Mouse (Mus musculus) lung, embryonic 15.5 days (tissue): ENCODE measurements around the gene Acod1. TPM values are rescaled to one million over a fixed set of nuclear protein-coding genes. Genes with fewer than 3 reads are reported as not detected.

Experiments used
- ATAC-seq: fragments of 200-750 bp; cut with Nextera tagmentation; 2 replicates; pipeline ENCODE4 v1.8.0; 2017; ENCODE audit warnings: moderate number of reproducible peaks, borderline replicate concordance; ENCODE audit not compliant: low FRiP score, low TSS enrichment; ENCODE audit errors: extremely low read depth
- H3K27ac ChIP-seq: fragments of 300-500 bp; sonication (generic); 2 replicates; pipeline ENCODE4 v1.5.1; 2015; ENCODE audit warnings: moderate library complexity, mild to moderate bottlenecking, inconsistent platforms
- H3K27me3 ChIP-seq: fragments of 300-500 bp; sonication (generic); 2 replicates; pipeline ENCODE4 v1.6.1; 2015; ENCODE audit warnings: inconsistent platforms
- H3K36me3 ChIP-seq: fragments of 300-500 bp; sonication (generic); 2 replicates; pipeline ENCODE4 v1.6.1; 2015; ENCODE audit warnings: inconsistent platforms
- H3K4me1 ChIP-seq: fragments of 300-500 bp; sonication (generic); 2 replicates; pipeline ENCODE4 v1.6.1; 2015; ENCODE audit warnings: inconsistent platforms
- H3K4me2 ChIP-seq: fragments of 300-500 bp; sonication (generic); 2 replicates; pipeline ENCODE4 v1.6.1; 2015; ENCODE audit warnings: inconsistent platforms, mild to moderate bottlenecking, moderate library complexity
- H3K4me3 ChIP-seq: fragments of 300-500 bp; sonication (generic); 2 replicates; pipeline ENCODE4 v1.5.1; 2015; ENCODE audit warnings: mild to moderate bottlenecking, inconsistent platforms
- H3K9ac ChIP-seq: fragments of 300-500 bp; sonication (generic); 2 replicates; pipeline ENCODE4 v1.6.1; 2015; ENCODE audit warnings: inconsistent platforms
- H3K9me3 ChIP-seq: fragments of 300-500 bp; sonication (generic); 2 replicates; pipeline ENCODE4 v1.6.1; 2016; ENCODE audit warnings: inconsistent platforms
- WGBS: fragments of 180-500 bp; shearing (Covaris S2); methylation state at CpG from one replicate; pipeline ENCODE4 v1.1.7; 2015; 5-methylcytosine and 5-hydroxymethylcytosine counted together
- polyA plus RNA-seq: library from polyadenylated mRNA; unstranded; fragments of >200 nt; fragmentation: Nextera tagmentation; extraction: Ambion mirVana; gene quantifications from 2 replicates; pipeline ENCODE4 v1.2.1, GENCODE M21; 2015

Gene Acod1
- polyA plus RNA-seq, 1 experiment from 2014 or later, result not detected

DNA sequence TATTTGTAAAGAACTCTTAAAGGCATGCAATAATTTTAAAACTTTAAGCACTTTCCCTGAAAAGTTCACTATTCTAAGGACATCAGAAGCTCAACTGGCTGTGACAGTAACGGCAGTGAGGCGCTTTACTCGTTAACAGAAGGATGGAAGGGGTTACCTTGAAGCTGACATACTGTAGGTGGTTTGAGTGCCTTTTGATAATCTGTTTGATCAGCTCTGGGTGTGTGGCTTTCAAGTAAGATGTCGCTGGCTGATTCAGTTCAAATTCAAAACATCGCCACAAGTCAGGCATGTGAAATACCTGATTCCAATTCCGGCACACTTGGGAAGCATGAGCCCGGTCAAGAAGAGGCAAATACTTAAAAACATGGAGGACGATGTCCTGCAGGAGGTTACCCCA lies 48.3 kb downstream of the Acod1 start:
- H3K27ac ChIP-seq, result no peak overlapping the region
- 88% methylated on average over 8 of the region's 8 CpGs for WGBS
- H3K9ac ChIP-seq, result no peak overlapping the region
- H3K9me3 ChIP-seq, result no peaks in the 10 kb centered on the region
- H3K36me3 ChIP-seq, result peaks cover 16% of the 10 kb centered on the region; the same call in 1 of the 2 replicates
- H3K4me2 ChIP-seq, result no peak overlapping the region
- H3K4me1 ChIP-seq, result peaks cover 18% of the 10 kb centered on the region
- H3K4me3 ChIP-seq, result no peak overlapping the region
- H3K27me3 ChIP-seq, result no peaks in the 10 kb centered on the region
- no peak for ATAC-seq

DNA sequence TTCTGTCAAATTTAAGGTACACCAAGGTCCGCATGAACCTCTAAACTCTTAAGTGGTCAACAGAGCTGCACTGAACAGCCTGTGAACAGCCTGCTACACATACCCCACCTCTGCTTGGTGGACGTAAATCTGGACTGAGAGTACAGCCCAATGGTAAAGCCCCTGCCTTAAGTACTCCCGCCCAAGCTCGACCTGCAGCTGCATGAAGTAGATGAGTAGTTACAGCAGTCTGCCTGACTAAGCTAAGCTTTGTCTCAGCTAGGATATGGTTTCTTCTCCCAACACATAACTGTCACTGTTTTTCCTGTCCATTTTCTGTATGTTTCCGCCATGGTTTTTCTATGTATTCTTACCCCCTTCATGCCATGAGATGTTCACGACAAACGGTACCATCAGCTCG lies 49.0 kb downstream of the Acod1 start:
- peaks cover 14% of the 10 kb centered on the region; the same call in 1 of the 2 replicates for H3K36me3 ChIP-seq
- WGBS, result 90% methylated on average over 8 of the region's 8 CpGs
- no peak for ATAC-seq
- H3K4me3 ChIP-seq, result no peak overlapping the region
- no peak overlapping the region for H3K27ac ChIP-seq
- H3K9me3 ChIP-seq, result no peaks in the 10 kb centered on the region
- no peaks in the 10 kb centered on the region for H3K27me3 ChIP-seq
- H3K4me1 ChIP-seq, result peaks cover 23% of the 10 kb centered on the region
- H3K9ac ChIP-seq, result no peak overlapping the region
- no peak overlapping the region for H3K4me2 ChIP-seq

- peaks cover 23% of the 10 kb centered on the region for H3K4me1 ChIP-seq
- no peak overlapping the region for H3K4me2 ChIP-seq
- peaks cover 10% of the 10 kb centered on the region; the same call in 1 of the 2 replicates for H3K36me3 ChIP-seq
- H3K9ac ChIP-seq, result no peak overlapping the region
- H3K27me3 ChIP-seq, result no peaks in the 10 kb centered on the region
- H3K9me3 ChIP-seq, result no peaks in the 10 kb centered on the region
- no peak for ATAC-seq
- H3K4me3 ChIP-seq, result no peak overlapping the region
- WGBS, result 49% methylated on average over 6 of the region's 6 CpGs
- no peak overlapping the region for H3K27ac ChIP-seq
Observed at GRCm38 (mm10) chr14:103096621-103097020, 49.8 kb downstream of the Acod1 start.

DNA sequence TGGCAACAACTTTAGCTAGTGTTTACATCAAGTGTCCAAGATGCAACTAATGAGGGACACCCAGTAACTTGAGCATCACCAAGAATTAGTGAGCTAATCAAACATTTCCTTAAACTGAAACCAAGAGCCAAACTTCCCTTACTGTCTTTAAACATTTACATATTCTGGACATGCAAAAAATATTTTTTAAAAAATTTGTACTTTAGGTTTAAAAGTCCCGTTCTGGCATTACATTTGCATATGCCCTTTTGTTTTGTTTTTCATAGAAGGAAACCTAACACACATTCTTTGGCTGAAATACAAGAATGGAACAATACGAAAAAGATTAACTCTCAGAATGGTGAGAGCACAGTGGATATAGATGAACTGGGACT lies 51.4 kb downstream of the Acod1 start:
- H3K9me3 ChIP-seq, result no peaks in the 10 kb centered on the region
- under 1% methylated on average over 2 of the region's 2 CpGs for WGBS
- no peaks in the 10 kb centered on the region for H3K27me3 ChIP-seq
- peaks cover 26% of the 10 kb centered on the region for H3K4me1 ChIP-seq
- peak overlapping the region; percentile 96 for H3K9ac ChIP-seq
- H3K27ac ChIP-seq, result peak overlapping the region; percentile 99
- ATAC-seq, result no peak
- peak overlapping the region; percentile 95 for H3K4me3 ChIP-seq
- H3K4me2 ChIP-seq, result peak overlapping the region; percentile 66
- 0 out of 2 replicates have a peak, but pooled peaks cover 5% of the 10 kb centered on the region for H3K36me3 ChIP-seq

DNA sequence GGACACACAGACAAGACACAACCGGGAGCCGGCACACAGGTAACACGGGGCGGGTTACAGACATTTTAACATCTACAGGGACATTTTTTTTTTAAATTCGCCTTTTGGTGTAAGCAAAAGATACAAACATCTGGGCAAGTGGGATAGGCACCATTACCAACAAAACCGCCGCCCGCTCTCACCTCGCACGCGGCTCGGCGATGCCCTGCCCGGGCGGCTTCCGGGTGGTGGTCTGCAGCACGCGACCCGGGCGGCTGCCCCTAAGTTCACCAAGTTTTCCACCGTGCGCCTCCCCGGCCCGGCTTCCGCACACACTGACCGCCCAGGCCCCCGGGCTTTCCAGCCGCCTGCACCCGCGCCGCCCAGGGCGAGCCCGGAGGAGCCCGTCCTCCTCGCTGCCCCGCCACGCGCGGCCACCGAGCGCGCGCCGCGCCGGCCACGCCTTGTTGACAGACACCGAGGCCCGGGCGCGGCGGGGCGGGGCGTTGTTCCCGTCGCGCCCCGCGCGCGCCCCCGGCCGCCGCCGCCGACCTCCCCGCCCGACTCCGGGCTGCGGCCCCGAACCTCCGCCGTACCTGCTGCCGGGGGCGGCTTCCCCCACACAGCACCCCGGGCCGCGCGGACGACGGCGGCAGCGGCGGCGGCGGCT lies 51.9 kb downstream of the Acod1 start:
- Histone ChIP-seq H3K36me3 (0 out of 2 replicates have a peak, but pooled peaks cover 5% of the 10 kb centered on the region), H3K27me3 (no peaks in the 10 kb centered on the region), H3K9me3 (no peaks in the 10 kb centered on the region), H3K4me2 (peak overlapping the region; percentile 66), H3K9ac (peak overlapping the region; percentile 96), H3K27ac (peak overlapping the region; percentile 99), H3K4me3 (peak overlapping the region; percentile 95), H3K4me1 (peaks cover 26% of the 10 kb centered on the region)
- peak; percentile 85 for ATAC-seq
- WGBS, result under 1% methylated on average over 82 of the region's 86 CpGs

- WGBS, result under 1% methylated on average over 67 of the region's 88 CpGs
- peaks cover 26% of the 10 kb centered on the region for H3K4me1 ChIP-seq
- 0 out of 2 replicates have a peak, but pooled peaks cover 5% of the 10 kb centered on the region for H3K36me3 ChIP-seq
- H3K4me2 ChIP-seq, result peak within 1 kb of the TSS; percentile 66
- H3K9ac ChIP-seq, result peak within 1 kb of the TSS; percentile 96
- no peaks in the 10 kb centered on the region for H3K27me3 ChIP-seq
- peak within 1 kb of the TSS; percentile 95 for H3K4me3 ChIP-seq
- peak; percentile 94 for ATAC-seq
- H3K9me3 ChIP-seq, result no peaks in the 10 kb centered on the region
- peak within 1 kb of the TSS; percentile 99 for H3K27ac ChIP-seq
Observed at GRCm38 (mm10) chr14:103099238-103099933, 52.6 kb downstream of the Acod1 start, which contains the start of gene Fbxl3. Gene Fbxl3, minus strand, starts transcription at chr14:103099566.

DNA sequence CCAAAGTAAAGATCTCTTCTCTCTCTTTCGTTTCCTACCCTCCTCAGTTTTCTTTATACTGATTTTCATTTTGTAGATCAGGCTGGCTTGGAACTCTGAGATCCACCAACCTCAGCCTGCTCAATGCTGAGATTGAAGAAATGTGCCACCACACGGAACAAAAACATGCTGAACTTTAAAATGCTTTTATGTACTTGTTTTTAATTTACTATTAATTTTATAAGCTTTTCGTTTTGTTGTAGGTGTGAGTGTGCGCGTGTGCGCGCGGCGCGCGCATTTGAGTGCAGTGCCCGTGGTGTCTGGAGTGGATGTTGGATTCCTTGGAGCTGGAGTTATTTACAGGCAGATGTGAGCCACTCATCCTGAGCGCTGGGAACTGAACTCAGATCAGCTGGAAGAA lies 53.5 kb downstream of the Acod1 start:
- 58% methylated on average over 13 of the region's 13 CpGs for WGBS
- no peaks in the 10 kb centered on the region for H3K9me3 ChIP-seq
- peak overlapping the region; percentile 66 for H3K4me2 ChIP-seq
- 0 out of 2 replicates have a peak, but pooled peaks cover 1% of the 10 kb centered on the region for H3K36me3 ChIP-seq
- H3K9ac ChIP-seq, result no peak overlapping the region
- H3K27ac ChIP-seq, result peak overlapping the region; percentile 99
- H3K4me1 ChIP-seq, result peaks cover 26% of the 10 kb centered on the region
- no peaks in the 10 kb centered on the region for H3K27me3 ChIP-seq
- H3K4me3 ChIP-seq, result peak overlapping the region; percentile 95; the same call in 1 of the 2 replicates
- ATAC-seq, result no peak

DNA sequence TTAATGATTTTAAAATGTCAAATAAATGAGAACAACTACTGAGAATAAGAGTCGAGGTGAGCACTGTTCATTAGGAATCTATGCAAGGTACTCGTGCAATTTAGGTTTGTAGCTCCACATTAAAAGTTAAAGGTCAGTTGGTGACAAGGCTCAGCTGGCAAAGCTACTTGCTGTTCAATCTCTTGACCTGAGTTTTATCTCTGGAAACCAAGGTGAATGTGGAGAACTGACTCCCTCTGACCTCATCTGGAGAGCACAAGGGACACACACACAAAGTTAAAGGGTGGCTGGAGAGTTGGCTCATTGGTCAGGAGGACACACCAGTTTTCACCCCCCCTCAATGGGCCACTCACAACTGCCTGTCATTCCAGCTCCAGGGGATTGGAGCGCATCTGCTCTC lies 54.4 kb downstream of the Acod1 start:
- 50% methylated on average over 3 of the region's 3 CpGs for WGBS
- H3K4me3 ChIP-seq, result no peak overlapping the region
- H3K9ac ChIP-seq, result no peak overlapping the region
- H3K36me3 ChIP-seq, result no peaks in the 10 kb centered on the region
- H3K9me3 ChIP-seq, result no peaks in the 10 kb centered on the region
- H3K4me1 ChIP-seq, result peaks cover 24% of the 10 kb centered on the region
- ATAC-seq, result no peak
- no peaks in the 10 kb centered on the region for H3K27me3 ChIP-seq
- H3K27ac ChIP-seq, result no peak overlapping the region; the same call in 1 of the 2 replicates
- no peak overlapping the region for H3K4me2 ChIP-seq

- 53% methylated on average over 6 of the region's 6 CpGs for WGBS
- no peak overlapping the region for H3K4me2 ChIP-seq
- no peak overlapping the region for H3K4me3 ChIP-seq
- H3K27ac ChIP-seq, result peak overlapping the region; percentile 33; the same call in 1 of the 2 replicates
- H3K27me3 ChIP-seq, result no peaks in the 10 kb centered on the region
- no peak overlapping the region for H3K9ac ChIP-seq
- H3K36me3 ChIP-seq, result no peaks in the 10 kb centered on the region
- no peaks in the 10 kb centered on the region for H3K9me3 ChIP-seq
- ATAC-seq, result no peak
- peaks cover 15% of the 10 kb centered on the region for H3K4me1 ChIP-seq
Observed at GRCm38 (mm10) chr14:103102246-103102645, 55.5 kb downstream of the Acod1 start.

- Histone ChIP-seq H3K9me3 (no peaks in the 10 kb centered on the region), H3K27me3 (no peaks in the 10 kb centered on the region), H3K4me2 (no peak overlapping the region), H3K36me3 (no peaks in the 10 kb centered on the region), H3K4me3 (no peak overlapping the region), H3K4me1 (peaks cover 11% of the 10 kb centered on the region), H3K9ac (no peak overlapping the region), H3K27ac (peak overlapping the region; percentile 33; the same call in 1 of the 2 replicates)
- 52% methylated on average over 10 of the region's 10 CpGs for WGBS
- no peak for ATAC-seq
Observed at GRCm38 (mm10) chr14:103102731-103103335, 56.1 kb downstream of the Acod1 start.
